Mouse (Mus musculus) mature B cell (primary cell): ENCODE measurements around the gene Eif2b3.

Source experiments
- in situ Hi-C: fragments of 300-500 bp; cut with MboI; formaldehyde crosslinking; loops from 2 replicates; pipeline ENCODE4 v1.14.3; 2019

Gene Eif2b3

GRCm38 (mm10) chr4:117014901-117015415, 4.2 kb upstream of the Eif2b3 start:
- in situ Hi-C loops, result no loop called here

GRCm38 (mm10) chr4:117017738-117018137, 1.5 kb upstream of the Eif2b3 start:
- in situ Hi-C loops, result no loop called here

GRCm38 (mm10) chr4:117018327-117018726, 875 bp upstream of the Eif2b3 start:
- in situ Hi-C loops, result no loop called here

- in situ Hi-C loops, result no loop called here
Observed at GRCm38 (mm10) chr4:117023469-117023868, 4.3 kb downstream of the Eif2b3 start.

DNA sequence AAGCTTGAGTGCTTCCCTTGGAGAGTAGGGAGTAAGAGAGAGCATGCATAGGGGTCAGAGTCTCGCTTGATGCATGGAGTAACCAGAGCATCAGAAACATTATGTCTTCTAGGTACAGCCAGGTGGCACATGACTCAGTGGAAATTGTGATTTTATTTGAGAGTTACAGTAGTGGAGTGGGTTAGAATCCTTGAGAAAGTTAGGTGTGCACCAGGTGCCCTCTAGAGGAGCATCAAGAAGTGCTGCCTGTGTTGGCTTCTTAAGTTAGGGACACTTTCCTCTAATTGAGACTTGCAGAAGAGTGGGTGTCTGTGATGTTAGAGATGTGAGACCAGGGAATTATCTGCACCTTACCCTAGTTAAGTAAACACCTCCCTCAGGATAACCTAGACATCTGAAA, 11.9 kb downstream of the Eif2b3 start:
- in situ Hi-C loops, result no loop called here

GRCm38 (mm10) chr4:117039925-117040687, 20.9 kb downstream of the Eif2b3 start:
- in situ Hi-C loops, result no loop called here

GRCm38 (mm10) chr4:117040791-117041190, 21.6 kb downstream of the Eif2b3 start:
- in situ Hi-C loops, result no loop called here

GRCm38 (mm10) chr4:117041283-117041721, 22.1 kb downstream of the Eif2b3 start:
- in situ Hi-C loops, result no loop called here

- in situ Hi-C loops, result no loop called here
Observed at GRCm38 (mm10) chr4:117048836-117049235, 29.6 kb downstream of the Eif2b3 start.

DNA sequence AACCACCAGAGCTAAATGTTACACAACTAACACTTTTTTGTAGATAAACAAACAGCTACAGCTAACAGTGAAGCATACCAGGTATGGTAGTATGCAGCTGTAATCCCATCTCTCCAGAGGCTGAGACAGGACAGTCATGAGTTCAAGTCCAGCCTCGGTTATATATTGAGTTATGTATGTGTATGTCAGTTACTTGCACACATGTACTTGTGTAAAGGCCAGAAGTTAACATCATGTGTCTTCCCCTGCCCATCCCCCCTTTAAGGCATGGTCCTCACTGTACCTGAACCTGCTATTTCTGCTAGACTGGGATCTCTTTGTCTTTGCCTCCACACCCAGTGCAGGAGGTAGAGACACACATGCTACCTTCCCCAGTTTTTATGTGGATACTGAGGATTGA, 30.3 kb downstream of the Eif2b3 start:
- in situ Hi-C loops, result no loop called here

DNA sequence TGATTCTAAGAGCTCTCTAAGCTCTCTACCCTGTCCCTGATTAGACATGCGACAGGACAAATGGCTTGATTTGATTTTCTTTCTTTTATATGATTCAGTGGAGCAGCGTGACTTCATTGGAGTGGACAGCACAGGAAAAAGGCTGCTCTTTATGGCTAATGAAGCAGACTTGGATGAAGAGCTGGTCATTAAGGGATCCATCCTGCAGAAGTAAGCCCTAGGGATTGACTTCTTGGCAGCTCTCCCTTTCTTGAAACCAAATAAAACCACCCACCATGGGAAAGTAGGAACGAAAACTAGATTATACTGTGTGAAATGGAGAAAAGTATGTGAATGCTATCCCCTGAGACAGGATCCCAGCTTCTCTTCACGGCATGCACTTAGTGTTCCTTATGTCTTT, 33.4 kb downstream of the Eif2b3 start:
- in situ Hi-C loops, result no loop called here

GRCm38 (mm10) chr4:117053956-117054355, 34.8 kb downstream of the Eif2b3 start:
- in situ Hi-C loops, result no loop called here

GRCm38 (mm10) chr4:117056102-117056501, 36.9 kb downstream of the Eif2b3 start:
- in situ Hi-C loops, result no loop called here

DNA sequence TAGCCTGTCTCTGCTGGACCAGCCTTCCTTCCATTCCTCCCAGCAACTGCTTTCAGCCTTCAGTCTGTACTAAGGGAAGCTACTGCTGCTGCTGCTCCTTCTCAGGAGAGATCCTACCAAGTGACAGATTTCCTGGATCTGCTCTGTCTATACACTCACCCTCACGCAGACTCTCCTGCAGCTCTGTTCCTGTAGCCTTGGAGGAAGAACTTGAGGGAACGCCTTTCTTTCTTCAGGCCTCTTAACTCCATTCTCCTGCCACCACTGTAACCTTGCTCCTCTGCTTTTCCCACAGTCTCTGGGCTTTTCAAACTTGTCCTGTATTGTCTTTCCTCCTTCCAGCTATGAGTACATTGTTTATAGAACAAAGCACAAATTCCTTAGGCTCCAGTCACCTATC, 37.3 kb downstream of the Eif2b3 start:
- in situ Hi-C loops, result no loop called here

- in situ Hi-C loops, result no loop called here
Observed at GRCm38 (mm10) chr4:117058512-117058911, 39.3 kb downstream of the Eif2b3 start.

- in situ Hi-C loops, result no loop called here
Observed at GRCm38 (mm10) chr4:117062700-117063390, 43.6 kb downstream of the Eif2b3 start.

DNA sequence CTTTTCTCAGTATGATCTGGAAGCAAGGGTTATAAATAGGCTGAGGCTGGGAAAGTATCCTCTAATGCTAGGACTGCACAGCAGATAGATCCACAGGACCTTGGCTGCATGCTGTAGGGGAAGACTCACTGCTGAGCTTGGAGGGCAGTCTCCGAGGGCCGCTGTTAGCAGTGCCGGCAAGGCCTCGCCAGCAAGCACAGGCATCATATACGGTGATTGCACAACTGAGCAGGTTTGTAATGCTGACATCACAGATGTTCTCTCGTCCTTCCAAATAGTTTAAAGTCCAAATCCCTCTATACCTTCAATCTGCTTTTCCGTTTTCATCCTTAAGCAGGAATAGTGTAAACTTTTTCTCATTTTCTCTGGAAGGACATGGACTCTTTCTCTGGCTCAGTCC, 48.8 kb downstream of the Eif2b3 start:
- in situ Hi-C loops, result no loop called here

DNA sequence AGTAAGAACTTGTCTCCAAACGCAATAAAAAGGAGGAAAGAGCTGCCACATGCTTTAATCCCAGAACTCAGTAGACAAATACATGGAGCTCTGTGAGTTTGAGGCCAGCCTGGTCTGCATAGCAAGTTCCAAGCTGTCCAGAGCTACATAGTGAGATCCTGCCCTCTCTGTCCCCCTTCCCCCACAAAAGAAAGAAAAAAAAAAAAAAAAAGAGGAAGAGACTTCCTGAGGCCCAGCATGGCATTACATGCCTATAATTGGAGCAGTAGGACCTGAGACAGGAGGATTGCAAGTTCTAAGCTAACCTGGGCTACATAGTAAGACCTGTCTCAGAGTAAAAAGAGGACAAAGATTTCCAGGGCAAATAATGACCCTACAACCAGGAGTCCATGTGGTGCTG, 50.4 kb downstream of the Eif2b3 start:
- in situ Hi-C loops, result no loop called here

DNA sequence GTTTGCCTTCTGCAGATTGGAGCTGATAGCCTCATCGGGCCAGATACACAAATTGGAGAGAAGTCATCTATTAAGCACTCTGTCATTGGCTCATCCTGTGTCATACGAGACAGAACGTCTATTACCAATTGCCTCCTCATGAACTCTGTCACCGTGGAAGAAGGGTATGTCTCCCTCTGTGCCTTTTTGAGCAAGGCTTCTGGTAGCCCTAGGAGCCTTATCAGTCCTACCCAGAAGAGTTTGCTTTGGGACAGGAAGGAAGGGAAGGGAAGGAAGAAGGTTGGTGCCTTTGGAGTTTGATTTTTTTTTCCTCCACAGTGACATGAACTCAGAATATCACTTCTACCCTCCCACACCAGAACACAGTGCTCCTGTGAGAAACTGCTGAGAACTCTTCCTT, 51.4 kb downstream of the Eif2b3 start:
- in situ Hi-C loops, result no loop called here

DNA sequence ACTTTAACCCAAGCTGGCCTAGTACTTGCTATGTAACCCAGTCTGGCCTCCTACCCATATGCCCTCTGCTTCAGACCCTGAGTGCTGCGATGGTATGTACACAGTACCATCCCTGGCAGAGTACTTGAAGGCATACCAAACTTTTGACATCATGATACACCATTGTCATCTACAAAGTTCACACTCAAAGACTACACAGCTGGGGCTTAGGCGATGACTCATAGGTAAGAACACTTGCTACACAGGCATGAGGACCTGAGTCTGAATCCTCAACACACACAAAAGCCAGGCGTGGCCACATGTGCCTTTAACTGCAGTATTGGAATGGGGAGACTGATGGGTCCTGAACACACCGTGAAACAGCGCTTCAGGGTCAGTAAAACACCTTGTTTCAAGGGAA, 52.0 kb downstream of the Eif2b3 start:
- in situ Hi-C loops, result no loop called here

DNA sequence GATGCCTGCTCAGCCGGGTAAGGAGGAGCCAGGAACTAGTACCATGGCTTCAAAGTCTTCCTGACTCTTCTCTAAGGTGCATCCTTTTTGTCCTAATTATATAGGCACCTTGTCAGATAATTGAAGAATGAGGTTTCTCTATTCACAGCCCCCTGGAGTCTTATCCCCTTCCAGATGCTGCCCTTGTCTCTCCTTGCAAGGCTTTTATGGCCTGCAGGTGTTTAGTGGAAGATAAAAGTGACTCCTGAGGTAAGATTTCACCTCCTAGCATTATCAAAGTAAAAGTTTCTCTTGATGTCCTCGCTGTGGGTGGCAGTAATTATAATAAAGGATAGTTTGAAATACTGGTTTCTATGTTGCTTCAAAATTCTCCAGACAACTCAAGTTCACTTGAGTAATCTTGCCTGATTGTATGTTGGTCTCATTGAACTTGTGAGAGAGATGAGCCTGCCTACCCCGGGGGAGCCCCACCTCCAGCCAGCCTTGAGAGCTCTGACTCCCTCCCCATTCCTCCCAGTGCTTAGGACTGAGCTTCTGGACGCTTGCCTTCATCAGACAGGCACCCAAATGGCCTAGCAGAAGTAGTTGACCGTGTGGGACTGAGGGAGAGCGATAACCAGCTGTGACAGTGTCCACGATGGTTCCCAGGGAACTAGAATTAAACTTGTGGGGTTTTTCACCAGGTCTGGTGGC, 68.9 kb downstream of the Eif2b3 start:
- in situ Hi-C loops, result no loop called here

GRCm38 (mm10) chr4:117090586-117090985, 71.4 kb downstream of the Eif2b3 start:
- in situ Hi-C loops, result no loop called here
